Mouse (Mus musculus): ENCODE results near the gene 4921530L21Rik.

GRCm38 (mm10) chr14:95880954-95881353 is at the start of gene 4921530L21Rik:
- no peak for TF ChIP-seq ZNF384 (IDR thresholded peaks at IDR 0.05; ENCODE audit: low read depth, low read length)
- TF ChIP-seq ZC3H11A (IDR thresholded peaks at IDR 0.05; ENCODE audit: borderline replicate concordance, low read depth, low read length), result no peak
